Mouse (Mus musculus) neural tube, embryonic 13.5 days (tissue): ENCODE measurements around the gene Nsun6. TPM values are rescaled to one million over a fixed set of nuclear protein-coding genes. Genes with fewer than 3 reads are reported as not detected.

Experiments
- ATAC-seq: fragments of 200-750 bp; cut with Nextera tagmentation; 2 replicates; pipeline ENCODE4 v1.8.0; 2017; ENCODE audit warnings: low read depth, mild to moderate bottlenecking, moderate TSS enrichment, moderate library complexity
- H3K27ac ChIP-seq: fragments of 300-500 bp; sonication (generic); replicated peaks from 2 replicates; pipeline ENCODE4 v1.5.1; 2015; ENCODE audit warnings: moderate library complexity, mild to moderate bottlenecking, inconsistent platforms
- H3K27me3 ChIP-seq: fragments of 300-500 bp; sonication (generic); 2 replicates; pipeline ENCODE4 v1.6.1; 2015; ENCODE audit warnings: mild to moderate bottlenecking, inconsistent platforms
- H3K36me3 ChIP-seq: fragments of 300-500 bp; sonication (generic); 2 replicates; pipeline ENCODE4 v1.6.1; 2015; ENCODE audit warnings: mild to moderate bottlenecking, inconsistent platforms
- H3K4me1 ChIP-seq: fragments of 300-500 bp; sonication (generic); replicated peaks from 2 replicates; pipeline ENCODE4 v1.6.1; 2015; ENCODE audit warnings: inconsistent platforms
- H3K4me2 ChIP-seq: fragments of 300-500 bp; sonication (generic); 2 replicates; pipeline ENCODE4 v1.6.1; 2015; ENCODE audit warnings: inconsistent platforms, mild to moderate bottlenecking, moderate library complexity
- H3K4me3 ChIP-seq: fragments of 300-500 bp; sonication (generic); 2 replicates; pipeline ENCODE4 v1.5.1; 2015; ENCODE audit warnings: mild to moderate bottlenecking, inconsistent platforms
- H3K9ac ChIP-seq: fragments of 300-500 bp; sonication (generic); 2 replicates; pipeline ENCODE4 v1.6.1; 2015; ENCODE audit warnings: moderate library complexity, mild to moderate bottlenecking, inconsistent platforms
- H3K9me3 ChIP-seq: fragments of 300-500 bp; sonication (generic); 2 replicates; pipeline ENCODE4 v1.6.1; 2016; ENCODE audit warnings: inconsistent platforms
- WGBS: fragments of 180-500 bp; shearing (Covaris S2); methylation state at CpG from one replicate; pipeline ENCODE4 v1.1.7; 2015; 5-methylcytosine and 5-hydroxymethylcytosine counted together
- polyA plus RNA-seq: library from polyadenylated mRNA; unstranded; fragments of >200 nt; fragmentation: Nextera tagmentation; extraction: Ambion mirVana; gene quantifications from 2 replicates; pipeline ENCODE4 v1.2.1, GENCODE M21; 2015

Nsun6 gene
- polyA plus RNA-seq, 1 experiment from 2014 or later = 12.1 TPM

GRCm38 (mm10) chr2:14988451-14988850, 66.4 kb downstream of the Nsun6 start:
- H3K9ac ChIP-seq = no peak overlapping the region
- H3K4me1 ChIP-seq = no peaks in the 10 kb centered on the region
- no peak overlapping the region for H3K27ac ChIP-seq
- peaks cover 22% of the 10 kb centered on the region for H3K36me3 ChIP-seq
- H3K9me3 ChIP-seq = no peaks in the 10 kb centered on the region
- H3K4me3 ChIP-seq = no peak overlapping the region
- 85% methylated on average over 4 of the region's 4 CpGs for WGBS
- no peaks in the 10 kb centered on the region for H3K27me3 ChIP-seq
- no peak overlapping the region for H3K4me2 ChIP-seq
- no peak for ATAC-seq

GRCm38 (mm10) chr2:14984029-14984428, 70.8 kb downstream of the Nsun6 start:
- H3K4me1 ChIP-seq = no peaks in the 10 kb centered on the region
- no peak for ATAC-seq
- WGBS = 90% methylated on average over 11 of the region's 11 CpGs

DNA sequence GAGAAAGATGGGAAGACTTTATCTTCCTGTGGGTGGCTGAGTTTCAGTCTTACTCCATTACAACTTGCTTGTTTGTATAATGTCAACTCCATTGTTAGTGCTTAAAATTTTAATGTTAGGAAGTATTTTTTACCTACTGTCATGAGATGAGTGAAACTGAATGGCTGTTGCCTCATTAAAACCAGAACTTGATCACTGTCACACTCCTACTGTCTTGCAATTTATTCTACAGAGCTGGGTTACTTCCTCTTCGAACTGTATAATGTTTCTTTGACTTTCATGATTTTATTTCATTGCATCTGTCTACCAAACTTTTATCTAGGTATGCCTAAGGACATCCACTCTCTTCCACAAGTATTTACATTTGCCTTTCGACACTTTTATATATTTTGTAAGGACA, 93.4 kb downstream of the Nsun6 start:
- Histone ChIP-seq H3K27me3 (no peaks in the 10 kb centered on the region), H3K4me3 (no peak overlapping the region), H3K4me1 (no peaks in the 10 kb centered on the region), H3K4me2 (no peak overlapping the region), H3K9ac (no peak overlapping the region), H3K36me3 (no peaks in the 10 kb centered on the region), H3K27ac (no peak overlapping the region), H3K9me3 (no peaks in the 10 kb centered on the region)
- no peak for ATAC-seq
- WGBS = 76% methylated on average over 2 of the region's 2 CpGs

More at GRCm38 (mm10) chr2:14984029-14984428, 70.8 kb downstream of the Nsun6 start:
- Histone ChIP-seq H3K4me3 (no peak overlapping the region), H3K4me2 (no peak overlapping the region), H3K27ac (no peak overlapping the region), H3K9ac (no peak overlapping the region), H3K27me3 (no peaks in the 10 kb centered on the region), H3K9me3 (no peaks in the 10 kb centered on the region), H3K36me3 (peaks cover 14% of the 10 kb centered on the region)

DNA sequence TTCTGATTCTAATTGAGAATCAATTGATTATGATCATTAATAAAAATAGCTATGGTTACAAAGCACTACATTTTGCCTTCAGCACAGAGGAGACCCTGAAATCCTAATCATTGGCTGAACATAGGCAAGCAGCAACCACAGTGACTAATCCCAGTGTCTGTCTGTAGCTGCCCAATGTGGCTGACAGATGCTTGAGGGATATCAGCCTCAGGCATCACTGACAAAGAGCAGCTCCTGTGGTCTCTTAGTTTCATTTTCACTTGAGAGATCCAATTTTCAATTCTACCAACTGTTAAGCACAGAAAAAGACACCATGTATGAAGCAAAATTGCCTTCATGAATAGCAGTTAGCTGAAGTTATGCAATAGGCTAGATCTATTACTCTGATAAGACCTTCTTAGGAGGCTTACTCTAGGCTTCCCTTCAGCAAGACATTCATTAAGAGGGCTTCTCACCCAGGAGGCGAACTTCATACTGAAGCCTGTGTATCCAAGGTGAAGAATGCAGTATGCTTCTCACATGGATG, 93.8 kb downstream of the Nsun6 start:
- H3K4me1 ChIP-seq = no peaks in the 10 kb centered on the region
- H3K27ac ChIP-seq = no peak overlapping the region
- H3K4me3 ChIP-seq = no peak overlapping the region
- no peaks in the 10 kb centered on the region for H3K9me3 ChIP-seq
- no peak overlapping the region for H3K4me2 ChIP-seq
- H3K36me3 ChIP-seq = no peaks in the 10 kb centered on the region
- ATAC-seq = no peak
- H3K9ac ChIP-seq = no peak overlapping the region
- no peaks in the 10 kb centered on the region for H3K27me3 ChIP-seq
- 83% methylated on average over 1 of the region's 1 CpGs for WGBS

DNA sequence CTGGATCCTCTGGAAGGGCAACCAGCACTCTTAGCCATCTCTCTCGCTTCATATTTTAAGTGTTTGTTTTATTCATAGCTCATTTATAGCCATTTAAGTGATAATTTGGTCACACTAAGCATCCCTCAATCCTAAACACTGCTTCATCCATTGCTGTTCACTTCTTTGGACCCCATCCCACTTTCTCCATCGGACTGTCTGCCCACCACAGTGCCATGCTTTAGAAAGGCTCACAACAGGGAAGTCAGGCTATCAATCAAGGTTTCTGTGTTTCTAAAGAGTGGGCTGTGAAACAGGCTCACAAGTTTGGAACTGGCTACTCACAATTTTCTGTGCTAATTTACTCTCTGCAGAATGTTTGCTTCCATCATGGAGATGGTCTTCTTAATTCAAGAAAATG, 101.8 kb downstream of the Nsun6 start:
- no peak for ATAC-seq
- Histone ChIP-seq H3K4me2 (no peak overlapping the region), H3K4me1 (no peaks in the 10 kb centered on the region), H3K27me3 (no peaks in the 10 kb centered on the region), H3K36me3 (no peaks in the 10 kb centered on the region), H3K27ac (no peak overlapping the region), H3K9me3 (no peaks in the 10 kb centered on the region), H3K4me3 (no peak overlapping the region), H3K9ac (no peak overlapping the region)
- 42% methylated on average over 2 of the region's 2 CpGs for WGBS

Other genes with a start within 250 kb of the Nsun6 start
- gene Arl5b, start 5.7 kb downstream of the Nsun6 start, polyA plus RNA-seq = 37.1 and 42.6 TPM in 2 replicates